Mouse (Mus musculus): ENCODE data around the gene Rnf144a. TPM values are rescaled to one million over a fixed set of nuclear protein-coding genes. Genes with fewer than 3 reads are reported as not detected.
"Not testable (repeated sequence)": the region's sequence is repeated elsewhere in the genome, so short reads cannot be mapped to it uniquely, and the experiment has no call there.

Rnf144a gene
- total RNA-seq (2021): 10 to 100 TPM; 37.2 to 37.7 TPM

DNA sequence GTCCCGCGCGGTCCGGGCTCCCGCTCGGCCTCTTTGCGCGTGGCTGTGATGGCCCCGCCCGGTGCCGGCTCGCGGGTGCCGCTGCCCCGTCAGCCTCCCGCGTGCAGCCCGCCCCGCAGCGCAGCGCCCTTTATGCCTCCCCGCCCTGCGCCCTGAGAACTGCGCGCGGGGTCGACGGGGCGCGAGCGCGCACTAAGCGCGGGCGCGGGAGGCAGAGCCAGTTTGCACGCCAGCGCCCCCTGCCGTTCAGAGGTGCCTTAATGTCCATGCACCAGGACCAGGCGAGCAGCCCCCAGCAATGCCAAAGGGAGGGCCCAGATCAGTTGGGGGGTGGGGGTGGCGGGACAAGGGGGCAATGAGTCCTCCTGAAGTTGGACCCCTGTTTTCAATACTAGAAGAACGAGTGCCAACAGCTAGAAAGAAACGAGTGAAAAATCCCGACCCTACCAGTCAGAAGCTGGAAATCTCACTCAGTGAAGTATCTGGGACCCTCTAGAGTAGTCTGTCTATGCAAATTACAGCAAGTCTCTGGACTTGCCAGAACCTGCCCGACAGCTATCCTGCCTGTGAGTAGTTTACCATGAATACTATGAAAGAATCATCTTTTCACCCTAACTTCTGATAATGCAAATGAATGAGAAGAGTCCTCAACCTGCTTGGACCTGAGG is at the start of gene Rnf144a:
Gene Rnf144a (minus strand): TSS at position 151 of the 668 bp plus-strand sequence.
- intact Hi-C loops (cut with DNase I): loop anchor here (5.0 kb wide), 1 partner anchor 98 kb away; no protein-coding TSS in a partner anchor

GRCm38 (mm10) chr12:26460091-26460490 is 45.0 kb upstream of the Rnf144a start:
- no peak for DNase-seq (ENCODE audit: extremely low spot score in 1 of 2, low spot score in 2 of 2)
- intact Hi-C loops (cut with DNase I): no loop called here

More for the DNA sequence above, at the start of gene Rnf144a:
- peak; percentile 84 to 93 for DNase-seq (ENCODE audit: extremely low spot score in 1 of 2, low spot score in 2 of 2)

DNA sequence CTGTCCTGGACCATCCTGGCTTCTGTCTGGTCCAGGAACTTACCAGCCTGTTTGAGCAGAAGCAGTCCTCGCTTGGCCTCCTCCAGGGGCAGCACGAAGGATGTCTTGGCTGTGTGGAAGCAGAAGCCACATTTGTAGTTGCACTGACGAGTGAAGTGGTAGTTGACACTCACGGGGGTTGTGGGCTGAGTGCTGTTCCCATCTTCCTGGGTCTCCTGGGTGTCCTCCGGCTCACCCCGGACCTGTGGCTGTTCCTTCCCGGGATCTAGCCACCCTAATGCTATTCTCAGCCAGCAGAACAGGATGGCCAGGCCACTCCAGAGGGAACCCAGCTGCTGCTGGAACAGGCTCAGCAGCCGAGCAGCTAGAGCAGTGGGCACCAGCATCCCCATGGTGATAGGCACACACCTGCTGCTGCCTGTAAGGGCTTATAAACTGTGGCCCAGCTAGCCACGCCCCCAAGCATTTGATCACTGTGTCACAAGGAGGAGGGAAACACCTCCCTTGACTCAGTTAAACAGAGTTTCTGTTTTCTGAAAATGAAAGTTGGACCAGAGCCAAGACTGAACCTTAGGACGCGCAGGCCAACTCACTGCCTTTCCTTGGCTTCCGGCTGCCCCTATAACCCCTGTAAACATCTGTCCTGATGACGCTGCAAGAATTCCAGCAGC is 41.1 kb upstream of the Rnf144a start, which contains the start of gene Rsad2:
Gene Rsad2 (minus strand): TSS at position 425 of the 671 bp plus-strand sequence.
- DNase-seq (ENCODE audit: extremely low spot score in 1 of 2, low spot score in 2 of 2): peak in 1 of 2 experiments; percentile 59
- intact Hi-C loops (cut with DNase I): no loop called here

GRCm38 (mm10) chr12:26454682-26455081 is 39.6 kb upstream of the Rnf144a start:
- intact Hi-C loops (cut with DNase I): no loop called here
- DNase-seq (ENCODE audit: extremely low spot score in 1 of 2, low spot score in 2 of 2): no peak

- no peak for DNase-seq (ENCODE audit: extremely low spot score in 1 of 2, low spot score in 2 of 2)
- intact Hi-C loops (cut with DNase I): no loop called here
These were observed 37.9 kb upstream of the Rnf144a start for GRCm38 (mm10) chr12:26452951-26453350.

GRCm38 (mm10) chr12:26451150-26451549 is 36.1 kb upstream of the Rnf144a start:
- no peak for DNase-seq (ENCODE audit: extremely low spot score in 1 of 2, low spot score in 2 of 2)
- intact Hi-C loops (cut with DNase I): no loop called here

- intact Hi-C loops (cut with DNase I): no loop called here
- DNase-seq (ENCODE audit: extremely low spot score in 1 of 2, low spot score in 2 of 2): no peak
These were observed 34.4 kb upstream of the Rnf144a start for GRCm38 (mm10) chr12:26449483-26449882.

DNA sequence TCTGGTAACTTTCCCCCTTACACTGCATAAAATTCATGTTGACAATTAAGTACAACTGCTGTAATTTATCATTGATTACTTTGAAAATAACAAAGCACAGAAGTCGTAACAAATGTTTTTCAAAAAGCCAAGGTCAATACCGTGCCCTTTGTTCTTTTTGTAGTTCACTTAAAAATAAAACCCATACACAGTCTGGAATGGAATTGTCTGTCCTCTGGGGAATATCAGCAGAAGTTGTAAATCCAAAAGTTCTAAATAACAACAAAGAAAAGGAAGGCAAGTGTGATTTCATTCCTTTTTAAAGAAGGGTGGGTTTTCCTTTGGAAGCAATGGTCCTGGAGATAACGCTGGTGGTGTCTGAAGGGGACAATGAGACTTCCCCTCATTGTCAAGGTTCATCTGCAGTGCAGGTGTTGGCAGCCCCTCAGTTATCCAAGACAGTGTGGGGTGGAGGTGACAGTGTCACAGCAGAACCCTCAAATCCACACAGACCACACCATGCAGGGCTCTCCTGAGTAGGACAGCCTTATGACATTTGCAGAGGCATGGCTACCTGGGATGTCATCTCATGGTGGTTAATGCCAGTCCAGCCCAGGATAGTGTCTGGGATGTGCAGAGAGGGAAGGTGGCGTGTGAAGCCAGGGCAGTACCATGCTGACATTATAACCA is 31.5 kb upstream of the Rnf144a start:
- intact Hi-C loops (cut with DNase I): no loop called here

GRCm38 (mm10) chr12:26444511-26444910 is 29.5 kb upstream of the Rnf144a start:
- DNase-seq (ENCODE audit: extremely low spot score in 1 of 2, low spot score in 2 of 2): no peak
- intact Hi-C loops (cut with DNase I): no loop called here

More for the DNA sequence above, 31.5 kb upstream of the Rnf144a start:
- DNase-seq (ENCODE audit: extremely low spot score in 1 of 2, low spot score in 2 of 2): no peak

GRCm38 (mm10) chr12:26444054-26444453 is 29.0 kb upstream of the Rnf144a start:
- intact Hi-C loops (cut with DNase I): no loop called here
- DNase-seq (ENCODE audit: extremely low spot score in 1 of 2, low spot score in 2 of 2): peak; percentile 38 to 77

GRCm38 (mm10) chr12:26439366-26439765 is 24.3 kb upstream of the Rnf144a start:
- intact Hi-C loops (cut with DNase I): no loop called here
- no peak for DNase-seq (ENCODE audit: extremely low spot score in 1 of 2, low spot score in 2 of 2)

GRCm38 (mm10) chr12:26437950-26438349 is 22.9 kb upstream of the Rnf144a start:
- DNase-seq (ENCODE audit: extremely low spot score in 1 of 2, low spot score in 2 of 2): no peak
- intact Hi-C loops (cut with DNase I): no loop called here

DNA sequence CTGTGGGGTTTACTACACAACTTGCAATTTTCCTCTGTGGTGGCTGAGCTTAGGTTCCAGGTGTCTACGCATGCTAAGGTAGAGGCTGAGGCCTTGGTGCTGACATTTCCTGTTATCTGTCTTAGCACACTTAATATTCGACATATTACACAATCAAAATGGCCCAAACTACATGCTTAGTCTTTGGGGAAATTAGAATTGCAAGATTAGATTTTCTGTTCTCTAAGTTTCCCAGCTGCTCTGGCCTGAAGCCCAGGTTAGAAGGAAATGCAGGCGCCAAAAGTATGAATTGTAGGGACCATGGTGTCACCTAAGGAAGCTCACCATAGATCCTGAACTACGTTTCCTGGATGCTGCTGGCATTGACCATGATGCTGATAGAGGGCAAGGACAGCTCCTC is 21.3 kb upstream of the Rnf144a start:
- intact Hi-C loops (cut with DNase I): no loop called here
- DNase-seq (ENCODE audit: extremely low spot score in 1 of 2, low spot score in 2 of 2): no peak

DNA sequence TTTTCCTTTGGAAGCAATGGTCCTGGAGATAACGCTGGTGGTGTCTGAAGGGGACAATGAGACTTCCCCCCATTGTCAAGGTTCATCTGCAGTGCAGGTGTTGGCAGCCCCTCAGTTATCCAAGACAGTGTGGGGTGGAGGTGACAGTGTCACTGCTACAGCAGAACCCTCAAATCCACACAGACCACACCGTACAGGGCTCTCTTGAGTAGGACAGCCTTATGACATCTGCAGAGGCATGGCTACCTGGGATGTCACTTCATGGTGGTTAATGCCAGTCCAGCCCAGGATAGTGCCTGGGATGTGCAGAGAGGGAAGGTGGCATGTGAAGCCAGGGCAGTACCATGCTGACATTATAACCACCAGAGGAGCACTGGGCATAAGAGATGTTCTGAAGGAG is 13.7 kb upstream of the Rnf144a start:
- intact Hi-C loops (cut with DNase I); DNase-seq (ENCODE audit: extremely low spot score in 1 of 2, low spot score in 2 of 2): not testable (repeated sequence)

DNA sequence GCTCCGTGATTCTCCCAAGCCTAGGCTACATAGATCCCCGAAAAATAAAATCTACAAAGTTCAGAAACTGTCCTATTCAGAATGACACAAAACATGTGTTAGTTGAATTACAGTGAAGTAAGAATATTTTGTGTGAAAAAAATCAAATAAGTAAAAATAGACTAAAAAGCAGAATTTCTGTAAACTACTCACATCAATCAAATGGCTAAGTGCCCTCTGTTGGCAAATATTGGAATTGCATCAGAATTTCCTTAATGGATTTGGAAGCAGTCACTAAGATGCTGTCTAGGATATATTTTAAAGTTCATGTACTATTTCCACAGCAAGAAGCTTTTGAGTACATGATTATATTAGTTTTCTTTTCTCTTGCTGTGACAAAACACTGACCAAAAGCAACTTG is 9.8 kb upstream of the Rnf144a start:
- intact Hi-C loops (cut with DNase I): no loop called here
- no peak for DNase-seq (ENCODE audit: extremely low spot score in 1 of 2, low spot score in 2 of 2)

DNA sequence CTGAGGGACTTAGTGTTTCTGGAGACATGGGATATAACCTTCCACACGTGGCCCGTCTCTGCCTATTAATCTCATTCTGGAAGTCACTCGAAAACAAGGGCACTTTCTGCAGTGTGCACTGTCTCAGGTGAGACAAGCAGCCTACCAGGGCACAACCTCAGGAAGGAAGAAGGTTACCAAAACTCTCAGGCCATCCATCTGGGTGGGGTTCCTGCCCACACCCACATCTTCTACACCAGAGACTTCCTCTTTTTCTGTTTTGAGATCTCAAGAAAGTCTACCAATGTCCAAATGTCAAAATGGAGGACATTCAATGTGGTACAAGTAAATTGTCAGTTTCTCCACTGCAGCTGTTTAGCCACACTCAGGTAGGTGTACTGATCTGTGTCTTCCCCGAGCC is 3.3 kb upstream of the Rnf144a start:
- intact Hi-C loops (cut with DNase I): loop anchor here (5.0 kb wide), 1 partner anchor 101 kb away; no protein-coding TSS in a partner anchor
- no peak for DNase-seq (ENCODE audit: extremely low spot score in 1 of 2, low spot score in 2 of 2)

DNA sequence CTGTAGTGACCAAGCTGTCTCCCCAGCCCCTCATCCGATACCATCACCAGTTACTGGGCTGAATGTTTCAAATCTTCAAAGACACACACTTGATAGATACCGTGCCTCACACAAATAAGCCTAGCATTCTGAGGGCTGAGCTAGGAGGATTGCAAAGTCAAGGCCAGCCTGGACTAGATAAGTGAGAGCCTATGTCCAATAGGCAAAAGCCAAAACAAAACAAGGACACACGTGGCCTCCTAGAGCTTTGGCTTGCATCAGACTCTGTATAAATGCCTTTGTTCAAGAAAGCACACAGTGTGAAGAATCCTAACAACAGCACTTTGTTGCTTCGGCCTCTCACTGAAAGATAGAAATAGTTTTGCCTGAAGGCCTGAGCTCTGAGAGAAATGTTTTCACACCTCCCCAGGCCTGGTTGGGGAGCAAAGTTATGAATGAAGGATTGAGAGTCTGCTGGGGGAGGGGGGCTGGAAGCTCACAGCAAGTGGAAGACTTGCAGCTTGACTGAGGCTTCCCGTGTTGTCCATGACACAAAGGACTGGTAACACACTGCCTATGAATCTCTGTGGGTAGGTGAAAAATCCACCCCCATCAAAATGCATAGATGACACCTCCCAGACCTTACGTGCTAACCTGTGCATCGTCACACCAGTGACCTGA is 1.7 kb upstream of the Rnf144a start:
- intact Hi-C loops (cut with DNase I): loop anchor here (5.0 kb wide), 1 partner anchor 99 kb away; no protein-coding TSS in a partner anchor
- DNase-seq (ENCODE audit: extremely low spot score in 1 of 2, low spot score in 2 of 2): no peak

DNA sequence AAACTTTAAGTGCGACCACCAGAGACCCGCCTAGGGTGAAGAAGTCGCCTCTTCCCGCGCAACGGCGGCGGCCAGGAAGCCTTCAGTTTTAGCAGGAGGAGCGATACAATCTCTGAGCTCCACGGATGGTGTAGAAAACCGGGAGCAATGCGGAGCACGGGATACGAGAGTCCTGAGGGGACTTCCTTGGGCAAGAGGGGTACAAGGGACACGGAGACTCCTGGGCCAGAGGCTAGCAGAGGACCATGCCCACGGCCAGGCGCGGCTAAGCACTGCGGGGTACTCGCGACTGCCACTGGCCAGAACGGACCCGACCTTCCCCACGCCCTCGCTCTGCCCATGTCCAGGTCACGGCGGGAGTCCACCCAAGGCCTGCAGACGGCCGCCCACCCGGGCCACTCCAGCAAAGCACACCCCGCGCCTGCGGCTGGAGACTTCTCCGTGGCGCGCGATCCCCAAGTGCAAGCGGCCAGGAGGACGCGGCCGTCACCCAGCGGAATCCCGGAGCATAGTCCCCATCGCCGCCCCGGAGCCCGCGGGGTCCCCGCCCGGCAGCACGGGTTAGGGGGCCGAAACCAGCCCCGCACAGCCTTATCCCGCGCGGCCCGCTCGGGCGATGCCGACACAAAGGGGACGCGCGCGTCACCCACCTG is 477 bp downstream of the Rnf144a start:
- intact Hi-C loops (cut with DNase I): loop anchor here (5.0 kb wide), 2 partner anchors 67 to 97 kb away; no protein-coding TSS in a partner anchor
- DNase-seq (ENCODE audit: extremely low spot score in 1 of 2, low spot score in 2 of 2): peak in 1 of 2 experiments; percentile 71
